Mouse (Mus musculus) kidney, postnatal 0 days (tissue): ENCODE measurements at regions not wholly inside any gene's neighbourhood (a gene's known extent, or its start where the extent isn't known, plus 50 kb on each side); places are given as distances from the start of the nearest gene placed in this dataset.

Source experiments
- ATAC-seq: fragments of 200-750 bp; cut with Nextera tagmentation; replicated peaks from 2 replicates; pipeline ENCODE4 v1.8.0; 2017; ENCODE audit warnings: low read depth, moderate number of reproducible peaks, moderate TSS enrichment, moderate library complexity; ENCODE audit not compliant: low FRiP score
- DNase-seq: peaks from one replicate; pipeline ENCODE4 v3.0.0-alpha.2; 2016; ENCODE audit warnings: low spot score
- H3K27ac ChIP-seq: fragments of 300-500 bp; sonication (generic); 2 replicates; pipeline ENCODE4 v1.5.1; 2014; ENCODE audit warnings: mild to moderate bottlenecking
- H3K27me3 ChIP-seq: fragments of 300-500 bp; sonication (generic); 2 replicates; pipeline ENCODE4 v1.6.1; 2014; ENCODE audit warnings: low read length, mixed read lengths; ENCODE audit not compliant: insufficient read depth
- H3K36me3 ChIP-seq: fragments of 300-500 bp; sonication (generic); 2 replicates; pipeline ENCODE4 v1.6.1; 2014; ENCODE audit warnings: low read length, mixed read lengths; ENCODE audit not compliant: insufficient read depth
- H3K4me1 ChIP-seq: fragments of 300-500 bp; sonication (generic); replicated peaks from 2 replicates; pipeline ENCODE4 v1.6.1; 2014; ENCODE audit warnings: antibody characterized with exemption, low read length, mixed read lengths; ENCODE audit not compliant: insufficient read depth
- H3K4me2 ChIP-seq: fragments of 300-500 bp; sonication (generic); 2 replicates; pipeline ENCODE4 v1.6.1; 2014; ENCODE audit warnings: mild to moderate bottlenecking, low read length, moderate library complexity, mixed read lengths
- H3K4me3 ChIP-seq: fragments of 300-500 bp; sonication (generic); replicated peaks from 2 replicates; pipeline ENCODE4 v1.5.1; 2014; ENCODE audit warnings: low read depth, low read length
- H3K9ac ChIP-seq: fragments of 300-500 bp; sonication (generic); 2 replicates; pipeline ENCODE4 v1.6.1; 2014; ENCODE audit warnings: low read depth, low read length
- H3K9me3 ChIP-seq: fragments of 300-500 bp; sonication (generic); replicated peaks from 2 replicates; pipeline ENCODE4 v1.6.1; 2016; ENCODE audit warnings: low read length, inconsistent platforms, mixed read lengths
- CTCF ChIP-seq: IDR thresholded peaks from 2 replicates; pipeline ENCODE4 v1.5.1; 2016; ENCODE audit warnings: antibody characterized with exemption, low read depth, mild to moderate bottlenecking, moderate library complexity
- WGBS: fragments of 180-500 bp; shearing (Covaris S2); extraction: QIAGEN DNeasy Blood & Tissue Kit; methylation state at CpG from one replicate; pipeline ENCODE4 v1.1.7; 2014; 5-methylcytosine and 5-hydroxymethylcytosine counted together

DNA sequence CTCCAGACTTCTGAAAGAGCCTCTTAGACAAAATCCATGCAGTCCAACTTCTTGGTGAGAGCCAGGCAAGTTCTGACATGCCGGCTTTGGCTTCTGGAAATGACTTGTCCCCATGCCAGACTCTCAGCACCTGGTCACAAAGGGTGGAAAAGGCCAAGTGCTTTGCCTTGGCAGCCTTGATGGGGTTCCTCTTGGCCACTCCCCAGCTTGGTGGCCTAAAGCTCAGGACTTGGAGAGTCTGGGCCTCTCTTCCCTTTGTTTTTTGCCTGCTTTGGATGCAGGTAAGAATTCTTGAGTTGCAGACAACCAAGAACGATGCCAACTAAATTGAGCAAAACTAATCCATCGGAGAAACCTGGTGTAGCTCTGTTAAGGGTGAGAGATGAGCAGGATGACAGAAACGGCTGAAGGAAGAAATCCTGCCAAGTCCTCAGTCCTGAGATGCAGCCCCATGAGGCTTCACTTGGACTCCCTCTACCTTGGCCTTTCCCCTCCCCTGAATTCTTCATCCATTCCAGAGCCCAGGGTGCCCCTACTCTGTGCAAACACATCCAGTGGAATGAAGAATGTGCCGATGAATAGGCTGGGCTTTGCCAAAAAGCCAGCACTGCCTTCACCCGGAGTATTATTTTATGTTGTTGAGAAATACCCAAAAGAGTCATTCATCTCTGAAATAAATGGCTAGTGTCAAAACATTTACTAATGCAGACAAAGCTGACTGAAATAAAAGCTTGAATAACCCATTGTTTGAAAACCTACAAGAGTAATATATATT, 228.0 kb upstream of the Irx5 start:
- DNase-seq (peak; percentile 31), ATAC-seq (no peak)
- H3K27me3 ChIP-seq: 0 out of 2 replicates have a peak, but pooled peaks cover 8% of the 10 kb centered on the region
- TF ChIP-seq CTCF: no peak
- H3K27ac ChIP-seq: no peak overlapping the region
- no peak overlapping the region for H3K4me3 ChIP-seq
- H3K4me2 ChIP-seq: no peak overlapping the region
- no peaks in the 10 kb centered on the region for H3K9me3 ChIP-seq
- 54% methylated on average over 6 of the region's 6 CpGs for WGBS
- no peak overlapping the region for H3K9ac ChIP-seq
- no peaks in the 10 kb centered on the region for H3K4me1 ChIP-seq
- H3K36me3 ChIP-seq: no peaks in the 10 kb centered on the region

DNA sequence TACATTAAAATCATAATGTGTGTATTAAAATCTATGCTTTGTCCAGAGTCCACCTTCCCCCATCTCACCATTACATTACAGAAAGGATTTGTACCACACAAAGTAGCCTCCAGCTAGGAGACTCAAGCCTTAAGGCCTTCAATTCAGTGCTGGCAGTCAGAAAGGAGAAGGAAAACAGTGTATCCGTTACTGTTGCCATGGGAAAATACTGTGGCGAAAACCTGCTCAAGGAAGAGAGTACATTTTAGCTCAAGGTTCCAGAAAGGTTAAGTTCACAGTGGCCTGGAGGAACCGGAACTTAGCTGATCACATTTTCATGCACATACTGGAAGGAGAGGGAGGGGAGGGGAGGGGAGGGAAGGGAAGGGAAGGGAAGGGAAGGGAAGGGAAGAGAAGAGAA, 231.8 kb upstream of the Irx5 start:
- H3K9me3 ChIP-seq: no peaks in the 10 kb centered on the region
- H3K4me1 ChIP-seq: no peaks in the 10 kb centered on the region
- no peak overlapping the region for H3K4me3 ChIP-seq
- DNase-seq (no peak), ATAC-seq (no peak)
- H3K36me3 ChIP-seq: no peaks in the 10 kb centered on the region
- 49% methylated on average over 3 of the region's 3 CpGs for WGBS
- peaks cover 4% of the 10 kb centered on the region; the same call in 1 of the 2 replicates for H3K27me3 ChIP-seq
- no peak for TF ChIP-seq CTCF
- no peak overlapping the region for H3K9ac ChIP-seq
- H3K27ac ChIP-seq: no peak overlapping the region
- no peak overlapping the region for H3K4me2 ChIP-seq

DNA sequence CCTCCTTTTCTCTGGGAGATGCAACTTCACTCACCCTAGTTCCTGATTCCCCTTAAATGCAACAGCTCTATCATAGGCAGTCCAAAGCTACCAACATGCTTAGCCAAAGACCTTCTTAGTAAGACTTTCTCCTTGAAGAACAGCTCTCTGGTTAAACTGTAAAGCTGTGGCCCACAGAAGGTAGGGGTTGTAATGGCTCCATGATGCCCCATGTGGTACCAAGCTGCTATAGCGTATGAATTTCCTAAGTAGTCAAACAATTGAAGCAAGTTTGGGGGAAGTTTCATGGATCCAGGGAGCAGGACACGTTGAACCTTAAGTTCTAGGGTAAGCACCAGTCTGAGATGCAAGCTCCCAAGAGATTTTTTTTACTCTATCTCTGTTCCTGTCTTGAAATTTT, 236.1 kb upstream of the Irx5 start:
- DNase-seq (peak; percentile 40), ATAC-seq (no peak)
- peak; percentile 68 for TF ChIP-seq CTCF
- H3K4me2 ChIP-seq: no peak overlapping the region
- no peaks in the 10 kb centered on the region for H3K9me3 ChIP-seq
- no peaks in the 10 kb centered on the region for H3K36me3 ChIP-seq
- no peak overlapping the region for H3K27ac ChIP-seq
- H3K9ac ChIP-seq: no peak overlapping the region
- 65% methylated on average over 2 of the region's 2 CpGs for WGBS
- no peaks in the 10 kb centered on the region for H3K4me1 ChIP-seq
- no peak overlapping the region for H3K4me3 ChIP-seq
- H3K27me3 ChIP-seq: no peaks in the 10 kb centered on the region; the same call in 1 of the 2 replicates

DNA sequence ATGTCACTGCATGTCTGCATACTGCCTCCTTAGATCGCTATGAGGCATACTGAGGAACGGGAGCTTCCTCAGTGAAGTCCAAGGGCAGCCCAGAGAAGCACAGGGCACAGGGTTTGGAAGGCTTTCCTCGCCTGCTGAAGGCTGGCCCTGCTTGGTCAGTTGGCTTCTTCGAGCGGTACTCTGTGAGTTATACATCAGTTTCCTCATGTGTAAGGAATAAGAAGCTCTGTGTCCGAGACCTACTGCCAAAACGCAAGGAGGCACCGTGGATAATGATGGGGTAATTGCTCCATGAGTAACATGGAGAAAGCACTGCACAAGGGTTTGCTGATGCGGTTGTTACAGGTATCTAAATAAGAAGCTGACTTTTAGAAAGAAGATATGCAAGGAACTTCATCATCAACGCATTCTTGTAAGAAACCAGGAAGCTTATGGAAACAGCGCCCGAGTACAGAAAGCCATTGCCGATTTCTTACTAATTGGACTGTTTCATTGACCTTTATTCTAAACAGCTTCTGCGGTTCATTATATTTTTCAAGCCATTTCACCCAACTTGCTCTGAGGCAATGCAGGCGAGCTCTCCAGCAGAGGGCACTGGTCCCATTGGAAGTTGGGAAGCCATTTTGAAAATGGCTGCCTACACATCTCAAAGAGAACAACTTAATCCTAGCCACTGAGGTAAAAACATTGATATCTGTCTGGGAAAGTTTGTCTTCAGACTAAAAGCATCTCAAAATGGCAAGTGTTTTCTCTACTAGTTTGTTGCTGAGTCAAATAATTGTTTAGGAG, 241.8 kb upstream of the Irx5 start:
- H3K9me3 ChIP-seq: no peaks in the 10 kb centered on the region
- no peak for DNase-seq
- no peak overlapping the region for H3K27ac ChIP-seq
- no peak for ATAC-seq
- H3K4me3 ChIP-seq: no peak overlapping the region
- H3K4me2 ChIP-seq: no peak overlapping the region
- WGBS: 89% methylated on average over 15 of the region's 15 CpGs
- no peaks in the 10 kb centered on the region; the same call in 1 of the 2 replicates for H3K27me3 ChIP-seq
- no peaks in the 10 kb centered on the region for H3K36me3 ChIP-seq
- H3K9ac ChIP-seq: no peak overlapping the region
- TF ChIP-seq CTCF: peak; percentile 50; the same call in 1 of the 2 replicates
- H3K4me1 ChIP-seq: peaks cover 5% of the 10 kb centered on the region; the same call in 1 of the 2 replicates

DNA sequence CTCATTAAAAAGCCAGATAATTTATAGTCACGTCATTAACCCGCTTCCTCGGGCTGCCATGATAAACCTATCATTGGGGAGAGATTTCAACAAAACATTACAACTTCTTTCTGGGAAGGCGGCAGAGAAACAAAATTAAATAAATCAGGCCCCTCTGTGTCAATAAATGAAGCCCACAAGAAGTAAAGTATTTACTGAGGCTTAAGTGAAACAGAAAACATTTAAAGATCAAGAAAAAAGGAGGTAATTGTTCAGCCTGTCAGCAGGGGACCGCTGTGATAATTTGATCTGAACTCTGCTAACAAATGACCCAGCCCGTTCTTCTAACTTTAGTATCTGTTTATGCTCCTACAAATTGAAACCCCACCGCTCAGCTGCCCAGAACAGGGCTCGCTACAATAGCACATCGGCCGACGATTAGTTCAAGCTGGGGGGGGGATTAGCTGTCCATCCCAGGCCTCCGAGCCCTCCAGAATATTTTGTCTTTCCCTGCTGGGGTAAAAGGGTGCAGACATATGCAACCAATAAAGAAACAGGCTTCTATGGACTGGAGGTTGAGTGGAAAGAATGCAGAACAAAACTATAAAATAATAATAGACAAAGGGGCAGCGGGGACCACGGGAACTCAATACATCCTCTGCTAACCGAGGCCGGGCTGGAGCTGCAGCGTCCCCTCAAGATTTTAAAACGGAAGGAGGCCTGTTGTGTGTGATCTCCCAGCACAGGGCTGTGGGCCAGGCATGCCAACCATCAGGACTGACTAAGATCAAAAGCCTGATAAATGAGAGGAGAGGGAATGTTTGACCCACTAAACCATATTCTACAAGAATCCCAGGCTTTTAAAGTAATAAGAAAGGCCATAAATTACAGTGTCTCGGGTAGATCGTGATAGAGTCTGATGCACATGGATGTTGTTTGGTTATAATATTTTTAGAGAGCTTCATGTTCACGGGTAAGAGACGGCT, 242.8 kb upstream of the Irx5 start:
- Histone ChIP-seq H3K4me2 (peak overlapping the region; percentile 21), H3K9ac (no peak overlapping the region), H3K4me1 (peaks cover 5% of the 10 kb centered on the region; the same call in 1 of the 2 replicates), H3K27ac (no peak overlapping the region), H3K27me3 (no peaks in the 10 kb centered on the region), H3K36me3 (no peaks in the 10 kb centered on the region), H3K4me3 (no peak overlapping the region), H3K9me3 (no peaks in the 10 kb centered on the region)
- DNase-seq (peak; percentile 33), ATAC-seq (no peak)
- 21% methylated on average over 22 of the region's 22 CpGs for WGBS
- TF ChIP-seq CTCF: no peak
